Mouse (Mus musculus): ENCODE data around the gene Has3. TPM values are rescaled to one million over a fixed set of nuclear protein-coding genes. Genes with fewer than 3 reads are reported as not detected.
A peak's percentile ranks its signal among the peaks of the same experiment; 100 is the strongest.
"Not testable (repeated sequence)": the region's sequence is repeated elsewhere in the genome, so short reads cannot be mapped to it uniquely, and the experiment has no call there.

The Has3 gene
- total RNA-seq, 2 experiments from 2014 or later, result 0.77 TPM; not detected in 1

GRCm38 (mm10) chr8:106928182-106928581, 58.1 kb downstream of the Has3 start:
- not testable (repeated sequence) for ATAC-seq (replicated peaks; ENCODE audit: poor library complexity, severe bottlenecking)

DNA sequence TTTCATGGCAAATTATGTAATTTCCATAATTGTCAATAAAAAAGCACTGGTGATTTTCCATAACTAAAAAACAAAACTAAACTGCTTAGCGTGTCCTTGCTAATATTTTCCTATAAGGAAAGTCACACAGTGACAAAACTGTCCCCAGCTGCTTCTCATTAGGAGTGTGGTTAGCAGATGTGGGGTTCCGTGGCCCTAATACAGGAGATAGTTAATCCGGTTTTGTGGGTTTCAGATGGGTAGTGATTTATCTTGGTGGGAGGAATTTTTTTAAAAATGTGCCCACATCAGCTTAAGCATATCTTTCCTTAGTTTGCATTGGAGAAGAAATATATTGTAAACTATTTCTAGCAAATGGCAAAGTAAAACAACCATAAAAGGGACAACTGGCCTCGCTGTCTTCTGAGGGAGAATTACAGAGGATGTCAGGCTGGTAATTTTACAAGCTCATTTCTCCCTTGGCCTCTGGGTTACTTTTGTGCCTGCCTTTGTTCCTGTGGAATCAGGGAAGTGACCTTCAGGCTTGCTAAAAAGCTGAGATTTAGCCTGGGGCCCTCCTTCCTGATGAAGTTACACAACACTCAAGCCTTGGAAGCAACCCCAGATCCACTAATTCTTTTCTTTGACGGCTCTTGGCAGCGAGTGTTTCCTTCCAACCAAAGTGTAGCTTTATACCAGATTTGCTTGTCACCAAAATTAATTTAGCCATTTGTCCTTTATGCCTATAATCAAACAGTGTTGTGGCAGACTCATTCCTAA, 59.3 kb downstream of the Has3 start:
- peak; percentile 57 for ATAC-seq (replicated peaks; ENCODE audit: poor library complexity, severe bottlenecking)

DNA sequence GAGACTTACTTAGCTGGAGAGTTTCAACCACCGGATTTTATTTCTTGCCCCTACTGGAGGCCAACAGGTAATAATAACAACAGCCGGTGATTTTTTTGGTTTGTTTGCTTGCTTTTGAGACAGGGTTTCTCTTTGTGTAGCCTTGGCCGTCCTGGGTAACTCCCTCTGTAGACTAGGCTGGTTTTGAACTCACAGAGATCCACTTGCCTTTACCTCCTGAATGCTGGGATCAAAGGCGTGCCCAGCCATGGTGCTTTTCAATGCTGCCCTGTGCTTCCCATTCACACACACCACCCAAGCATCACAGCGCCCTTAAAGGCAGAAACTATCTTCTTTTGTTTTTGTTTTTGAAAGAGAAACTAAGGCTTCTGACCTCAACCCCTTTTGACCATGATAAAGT, 59.9 kb downstream of the Has3 start:
- no peak for ATAC-seq (replicated peaks; ENCODE audit: poor library complexity, severe bottlenecking)

DNA sequence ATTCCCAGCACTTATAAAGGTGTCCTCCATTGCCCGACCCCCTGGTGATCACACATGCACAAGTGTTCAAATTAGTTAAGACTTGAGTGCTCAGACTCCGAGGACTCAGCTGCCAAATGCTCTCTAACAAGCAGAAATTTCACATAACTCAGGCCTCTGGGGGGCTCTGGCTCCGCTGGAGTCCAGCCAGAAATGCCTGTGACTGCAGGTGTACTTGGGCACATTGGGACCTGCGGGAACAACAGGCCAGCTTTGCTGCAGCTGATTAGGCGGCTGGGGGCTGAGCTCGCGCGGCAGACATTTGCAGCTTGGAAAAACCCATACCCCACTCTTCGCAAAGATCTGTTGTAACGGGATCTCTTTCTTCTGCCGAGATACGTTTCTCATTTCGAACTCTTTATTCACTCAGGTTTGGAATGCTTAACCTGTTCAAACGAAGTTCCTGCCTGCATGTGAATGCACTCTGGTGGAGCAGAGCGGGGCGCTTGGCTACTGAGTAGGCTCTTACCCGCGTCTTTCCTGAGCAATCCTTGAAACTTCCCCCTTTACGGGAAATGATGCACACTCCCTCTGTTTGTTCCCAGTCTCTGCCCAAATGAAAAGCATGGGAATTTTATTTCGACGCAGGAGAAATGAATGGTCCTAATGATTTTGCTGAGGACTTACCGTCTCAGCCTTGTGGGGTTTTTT, 62.5 kb downstream of the Has3 start:
- no peak for ATAC-seq (replicated peaks; ENCODE audit: poor library complexity, severe bottlenecking)

- ATAC-seq (replicated peaks; ENCODE audit: poor library complexity, severe bottlenecking), result no peak
Measured at GRCm38 (mm10) chr8:106933506-106934143, 63.6 kb downstream of the Has3 start.

Other genes starting within 250 kb of the Has3 start
- gene Tango6, start 187.2 kb upstream of the Has3 start, total RNA-seq (2014; fragmentation: Nextera tagmentation), result 8.2 and 12.5 TPM in 2 replicates
- gene Tango6, start 187.2 kb upstream of the Has3 start, total RNA-seq (2017), result 6.2 and 7.0 TPM in 2 replicates
- 55.7 and 56.0 TPM in 2 replicates for gene Utp4, start 23.4 kb downstream of the Has3 start, total RNA-seq (2014; fragmentation: Nextera tagmentation)
- 50.3 and 57.8 TPM in 2 replicates for gene Utp4, start 23.4 kb downstream of the Has3 start, total RNA-seq (2017)
- 5.4 and 7.1 TPM in 2 replicates for gene Sntb2, start 65.5 kb downstream of the Has3 start, total RNA-seq (2014; fragmentation: Nextera tagmentation)
- gene Sntb2, start 65.5 kb downstream of the Has3 start, total RNA-seq (2017), result 5.9 and 6.2 TPM in 2 replicates
- gene Vps4a, start 161.0 kb downstream of the Has3 start, total RNA-seq (2014; fragmentation: Nextera tagmentation), result 21.7 and 22.4 TPM in 2 replicates
- gene Vps4a, start 161.0 kb downstream of the Has3 start, total RNA-seq (2017), result 29.8 and 31.7 TPM in 2 replicates
- 24.2 and 42.5 TPM in 2 replicates for gene Pdf, start 178.4 kb downstream of the Has3 start, total RNA-seq (2014; fragmentation: Nextera tagmentation)
- 45.1 and 50.8 TPM in 2 replicates for gene Pdf, start 178.4 kb downstream of the Has3 start, total RNA-seq (2017)
- 17.0 and 23.7 TPM in 2 replicates for gene Cog8, start 186.4 kb downstream of the Has3 start, total RNA-seq (2014; fragmentation: Nextera tagmentation)
- gene Cog8, start 186.4 kb downstream of the Has3 start, total RNA-seq (2017), result 22.3 and 25.0 TPM in 2 replicates
- 53.7 and 59.8 TPM in 2 replicates for gene Nip7, start 186.6 kb downstream of the Has3 start, total RNA-seq (2014; fragmentation: Nextera tagmentation)
- 56.1 and 67.4 TPM in 2 replicates for gene Nip7, start 186.6 kb downstream of the Has3 start, total RNA-seq (2017)
- gene Tmed6, start 195.4 kb downstream of the Has3 start, total RNA-seq (2014; fragmentation: Nextera tagmentation), result not detected in 2 replicates
- not detected in 2 replicates for gene Tmed6, start 195.4 kb downstream of the Has3 start, total RNA-seq (2017)
- 39.1 and 46.7 TPM in 2 replicates for gene Terf2, start 226.3 kb downstream of the Has3 start, total RNA-seq (2014; fragmentation: Nextera tagmentation)
- 22.3 and 26.3 TPM in 2 replicates for gene Terf2, start 226.3 kb downstream of the Has3 start, total RNA-seq (2017)